48 mouse cellular contexts compared by ENCODE assay signal in the genomic region with DNA sequence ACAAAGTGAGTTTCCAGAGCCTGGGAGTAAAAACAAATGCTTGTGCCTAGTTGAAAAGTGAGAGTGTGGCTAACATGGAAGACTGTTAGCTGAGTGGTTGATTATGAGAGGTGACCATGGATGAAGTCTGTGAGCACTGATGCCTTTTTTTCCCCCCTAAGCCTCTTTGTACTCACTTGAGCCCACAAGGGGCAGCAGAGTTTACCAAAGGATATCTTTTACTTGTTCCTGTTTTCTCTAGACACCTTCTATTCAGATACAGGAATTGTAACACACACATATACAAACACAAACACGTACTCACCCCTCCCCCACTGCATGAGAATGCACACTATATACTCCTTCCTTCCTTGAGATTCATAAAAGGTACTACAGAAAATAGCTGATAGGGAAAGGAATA. TPM values are rescaled to one million over a fixed set of nuclear protein-coding genes. Genes with fewer than 3 reads are reported as not detected.
"Had no signal": no experiment of that assay in that cellular context is flagged by ENCODE, and none has a peak within 500 bp of the region (broad histone marks: within the 10 kb centered on the region; RNA-seq: fewer than 3 reads in every experiment).

No protein-coding gene starts in this region.

- H3K27ac ChIP-seq: heart, embryonic 10.5 days; heart, embryonic 13.5 days; heart, embryonic 15.5 days; hindbrain, embryonic 10.5 days; hindbrain, embryonic 12.5 days; hindbrain, embryonic 13.5 days; hindbrain, embryonic 14.5 days; hindbrain, embryonic 15.5 days; hindbrain, postnatal 0 days; intestine, embryonic 15.5 days; kidney, embryonic 15.5 days; layer of hippocampus, adult 2 months; left cerebral cortex, adult 2 months had no signal

- H3K27me3 ChIP-seq: heart, embryonic 12.5 days; heart, embryonic 13.5 days; heart, embryonic 15.5 days; hindbrain, embryonic 12.5 days; hindbrain, embryonic 13.5 days; intestine, embryonic 15.5 days had no signal

- H3K9ac ChIP-seq: heart, embryonic 12.5 days; heart, embryonic 13.5 days; heart, embryonic 15.5 days; hindbrain, embryonic 12.5 days; hindbrain, embryonic 13.5 days; hindbrain, embryonic 14.5 days; hindbrain, embryonic 15.5 days; intestine, embryonic 15.5 days; kidney, embryonic 15.5 days had no signal

- H3K36me3 ChIP-seq: heart, embryonic 10.5 days; heart, embryonic 12.5 days; heart, embryonic 13.5 days; heart, embryonic 15.5 days; hindbrain, embryonic 10.5 days; hindbrain, embryonic 12.5 days; hindbrain, embryonic 13.5 days; hindbrain, embryonic 15.5 days; intestine, embryonic 15.5 days; kidney, embryonic 15.5 days had no signal

- DNase-seq: heart, postnatal 10 days; heart, postnatal 14 days; heart, postnatal 36 days; heart, postnatal 4 days; kidney, adult 11 months; kidney, adult 2 months; kidney, adult 8-10 months; kidney, adult 9 months; kidney, postnatal 10 days; kidney, postnatal 14 days; kidney, postnatal 25 days; kidney, postnatal 36 days; kidney, postnatal 4 days; layer of hippocampus, adult 9-11 months; layer of hippocampus, postnatal 36 days had no signal

- H3K4me3 ChIP-seq: heart, embryonic 10.5 days; heart, embryonic 12.5 days; heart, embryonic 13.5 days; heart, embryonic 15.5 days; hindbrain, embryonic 10.5 days; hindbrain, embryonic 12.5 days; hindbrain, embryonic 13.5 days; hindbrain, embryonic 15.5 days; intestine, embryonic 15.5 days; kidney, embryonic 15.5 days; layer of hippocampus, adult 2 months; left cerebral cortex, adult 2 months had no signal

- ATAC-seq: hindbrain, embryonic 16.5 days; hindbrain, postnatal 0 days; inflammation-experienced regulatory T-cells, adult 6 months; intestine, embryonic 15.5 days; intestine, embryonic 16.5 days; intestine, postnatal 0 days had no signal

- H3K4me2 ChIP-seq: heart, embryonic 11.5 days; heart, embryonic 12.5 days; heart, embryonic 13.5 days; heart, embryonic 15.5 days; hindbrain, embryonic 12.5 days; hindbrain, embryonic 13.5 days; hindbrain, embryonic 14.5 days; hindbrain, embryonic 15.5 days; intestine, embryonic 15.5 days; kidney, embryonic 15.5 days had no signal

- H3K4me1 ChIP-seq: heart, embryonic 10.5 days; heart, embryonic 12.5 days; heart, embryonic 13.5 days; heart, embryonic 15.5 days; hindbrain, embryonic 10.5 days; hindbrain, embryonic 12.5 days; hindbrain, embryonic 13.5 days; hindbrain, embryonic 15.5 days; intestine, embryonic 15.5 days; kidney, embryonic 15.5 days had no signal

- H3K9me3 ChIP-seq: heart, embryonic 10.5 days; heart, embryonic 12.5 days; heart, embryonic 13.5 days; heart, embryonic 15.5 days; hindbrain, embryonic 10.5 days; hindbrain, embryonic 12.5 days; hindbrain, embryonic 13.5 days; hindbrain, embryonic 15.5 days; intestine, embryonic 15.5 days; kidney, embryonic 15.5 days had no signal

RNA-seq across cellular contexts. Expression of gene Tbx22, which starts 0.9 kb away (rescaled TPM):
- total RNA-seq: heart, postnatal 10 days; heart, postnatal 14 days; heart, postnatal 25 days; heart, postnatal 36 days; heart, postnatal 4 days; hematopoietic stem cell, adult 5-6 weeks; layer of hippocampus, adult 18-20 months; layer of hippocampus, adult 2 months; layer of hippocampus, postnatal 10 days; layer of hippocampus, postnatal 14 days; layer of hippocampus, postnatal 25 days; layer of hippocampus, postnatal 36 days; left cerebral cortex, adult 18-20 months had no signal
- polyA plus RNA-seq: heart, embryonic 10.5 days; heart, embryonic 11.5 days; heart, embryonic 12.5 days; heart, embryonic 13.5 days; heart, embryonic 14.5 days; heart, embryonic 15.5 days; heart, postnatal 0 days; hindbrain, embryonic 10.5 days; hindbrain, embryonic 11.5 days; inflammation-experienced regulatory T-cells, adult 6 months; intestine, embryonic 14.5 days; intestine, embryonic 15.5 days; intestine, embryonic 16.5 days; intestine, postnatal 0 days; kidney, adult 2 months; kidney, embryonic 14.5 days; kidney, embryonic 16.5 days; large intestine, adult 2 months had no signal
